ENCODE assay signal across 25 mouse cellular contexts in genomic region chr3:154741496-154741895, GRCm38 (mm10).
DNase-seq lines count a peak whose midpoint lies in the region; ATAC-seq and TF ChIP-seq lines count a peak whose summit lies in the region.
"Had no signal": no experiment of that assay in that cellular context is flagged by ENCODE, and none has a peak within 500 bp of the region (broad histone marks: within the 10 kb centered on the region; RNA-seq: fewer than 3 reads in every experiment).

No protein-coding gene starts in this region.

- no peak overlapping the region for H3K4me3 ChIP-seq in liver, postnatal 0 days (ENCODE audit: low read depth, low read length)
- no peak overlapping the region for H3K4me3 ChIP-seq in liver, embryonic 12.5 days
- no peak overlapping the region for H3K4me3 ChIP-seq in midbrain, postnatal 0 days (ENCODE audit: low read depth, low read length)
- H3K4me3 ChIP-seq: embryonic facial prominence, embryonic 12.5 days; embryonic facial prominence, embryonic 15.5 days; forebrain, embryonic 12.5 days; forebrain, embryonic 15.5 days; heart, embryonic 12.5 days; heart, embryonic 15.5 days; hindbrain, embryonic 10.5 days; hindbrain, embryonic 13.5 days had no signal

- TF ChIP-seq EP300 in liver, postnatal 0 days (IDR thresholded peaks at IDR 0.05; ENCODE audit: low read depth), result no peak

- H3K4me1 ChIP-seq in liver, postnatal 0 days (ENCODE audit: insufficient read depth), result no peaks in the 10 kb centered on the region
- no peaks in the 10 kb centered on the region for H3K4me1 ChIP-seq in liver, embryonic 12.5 days
- H3K4me1 ChIP-seq in midbrain, postnatal 0 days (ENCODE audit: insufficient read depth, low read length), result no peaks in the 10 kb centered on the region
- H3K4me1 ChIP-seq: embryonic facial prominence, embryonic 12.5 days; embryonic facial prominence, embryonic 15.5 days; heart, embryonic 12.5 days; heart, embryonic 15.5 days had no signal

- no peaks in the 10 kb centered on the region for H3K27me3 ChIP-seq in liver, postnatal 0 days (ENCODE audit: insufficient read depth, low read length)
- no peaks in the 10 kb centered on the region for H3K27me3 ChIP-seq in liver, embryonic 12.5 days (replicated peaks)
- H3K27me3 ChIP-seq in midbrain, postnatal 0 days (ENCODE audit: insufficient read depth, low read length), result no peaks in the 10 kb centered on the region
- H3K27me3 ChIP-seq: embryonic facial prominence, embryonic 12.5 days; embryonic facial prominence, embryonic 15.5 days; forebrain, embryonic 12.5 days; forebrain, embryonic 15.5 days; heart, embryonic 12.5 days; heart, embryonic 15.5 days; hindbrain, embryonic 13.5 days had no signal

- no peak overlapping the region for H3K4me2 ChIP-seq in liver, postnatal 0 days (ENCODE audit: low read depth, low read length)
- no peak overlapping the region for H3K4me2 ChIP-seq in liver, embryonic 12.5 days
- no peak overlapping the region for H3K4me2 ChIP-seq in midbrain, postnatal 0 days (ENCODE audit: low read depth, low read length, poor library complexity, severe bottlenecking)
- H3K4me2 ChIP-seq: embryonic facial prominence, embryonic 12.5 days; embryonic facial prominence, embryonic 15.5 days; forebrain, embryonic 12.5 days; forebrain, embryonic 15.5 days; heart, embryonic 12.5 days; heart, embryonic 15.5 days; hindbrain, embryonic 13.5 days had no signal

- no peaks in the 10 kb centered on the region for H3K36me3 ChIP-seq in liver, postnatal 0 days (replicated peaks; ENCODE audit: insufficient read depth, low read length)
- H3K36me3 ChIP-seq in liver, embryonic 12.5 days, result no peaks in the 10 kb centered on the region
- no peaks in the 10 kb centered on the region for H3K36me3 ChIP-seq in midbrain, postnatal 0 days (ENCODE audit: insufficient read depth, low read length)
- H3K36me3 ChIP-seq: embryonic facial prominence, embryonic 12.5 days; embryonic facial prominence, embryonic 15.5 days; forebrain, embryonic 12.5 days; forebrain, embryonic 15.5 days; heart, embryonic 12.5 days; heart, embryonic 15.5 days; hindbrain, embryonic 10.5 days; hindbrain, embryonic 13.5 days had no signal

- no peak overlapping the region for H3K9ac ChIP-seq in liver, postnatal 0 days (replicated peaks)
- no peak overlapping the region for H3K9ac ChIP-seq in liver, embryonic 12.5 days
- H3K9ac ChIP-seq in midbrain, postnatal 0 days (replicated peaks; ENCODE audit: low read length, poor library complexity, severe bottlenecking), result no peak overlapping the region
- H3K9ac ChIP-seq: embryonic facial prominence, embryonic 12.5 days; embryonic facial prominence, embryonic 15.5 days; forebrain, embryonic 12.5 days; forebrain, embryonic 15.5 days; heart, embryonic 12.5 days; heart, embryonic 15.5 days; hindbrain, embryonic 13.5 days had no signal

- TF ChIP-seq CTCF in liver, postnatal 0 days (IDR thresholded peaks at IDR 0.05; ENCODE audit: low read depth), result no peak
- no peak for TF ChIP-seq CTCF in midbrain, postnatal 0 days (IDR thresholded peaks at IDR 0.05)

- 60% methylated on average over 5 of the region's 5 CpGs for WGBS in liver, postnatal 0 days (ENCODE audit: insufficient replicate concordance)
- WGBS in liver, embryonic 12.5 days (ENCODE audit: insufficient replicate concordance), result 65% methylated on average over 5 of the region's 5 CpGs
- 65% methylated on average over 5 of the region's 5 CpGs for WGBS in midbrain, postnatal 0 days

- no peaks in the 10 kb centered on the region for H3K9me3 ChIP-seq in liver, postnatal 0 days (ENCODE audit: low read length)
- no peaks in the 10 kb centered on the region for H3K9me3 ChIP-seq in liver, embryonic 12.5 days (replicated peaks)
- no peaks in the 10 kb centered on the region for H3K9me3 ChIP-seq in midbrain, postnatal 0 days (ENCODE audit: low read length)
- H3K9me3 ChIP-seq: embryonic facial prominence, embryonic 12.5 days; embryonic facial prominence, embryonic 15.5 days; forebrain, embryonic 12.5 days; forebrain, embryonic 15.5 days; heart, embryonic 12.5 days; heart, embryonic 15.5 days; hindbrain, embryonic 10.5 days; hindbrain, embryonic 13.5 days had no signal

- DNase-seq in liver, postnatal 0 days, result no peak
- DNase-seq in adipocyte (ENCODE audit: low spot score), result peak; percentile 16
- DNase-seq in thymus, postnatal 14 days, result no peak
- no peak for DNase-seq in midbrain, postnatal 0 days (ENCODE audit: low spot score)
- DNase-seq: adrenal gland, postnatal 10 days; adrenal gland, postnatal 36 days; cerebellum, adult 18-20 months; cerebellum, adult 9-10 months; cerebellum, postnatal 14 days; gastrocnemius, postnatal 25 days; heart, postnatal 10 days; heart, postnatal 36 days had no signal

- no peak overlapping the region for H3K27ac ChIP-seq in liver, postnatal 0 days (ENCODE audit: low read depth)
- H3K27ac ChIP-seq in liver, embryonic 12.5 days, result no peak overlapping the region
- no peak overlapping the region for H3K27ac ChIP-seq in midbrain, postnatal 0 days (ENCODE audit: low read depth, low read length)
- H3K27ac ChIP-seq: embryonic facial prominence, embryonic 12.5 days; embryonic facial prominence, embryonic 15.5 days; forebrain, embryonic 12.5 days; forebrain, embryonic 15.5 days; heart, embryonic 15.5 days; hindbrain, embryonic 10.5 days; hindbrain, embryonic 13.5 days had no signal

- peak; percentile 33; the same call in 1 of the 2 replicates for ATAC-seq in liver, postnatal 0 days
- ATAC-seq in liver, embryonic 12.5 days, result no peak
- peak; percentile 63 for ATAC-seq in megakaryocyte, adult 5-6 weeks (ENCODE audit: poor library complexity, severe bottlenecking)
- no peak for ATAC-seq in midbrain, postnatal 0 days (ENCODE audit: low FRiP score)
- ATAC-seq: activated CD4-positive, CD25-positive, alpha-beta regulatory T cell, adult 4 months; CD4-positive, CD25-positive, alpha-beta regulatory T cell, adult 4 months; forebrain, embryonic 15.5 days; hindbrain, embryonic 16.5 days had no signal

Comparison
In these comparisons a context has a peak if more than half of its experiments do, and no peak if none do; other contexts are left out.
1. ATAC-seq: peak in liver, postnatal 0 days (single experiment) and megakaryocyte, adult 5-6 weeks (single experiment); none in liver, embryonic 12.5 days (single experiment) and midbrain, postnatal 0 days (single experiment).